Mouse (Mus musculus): ENCODE results near the gene Gpatch2.
A peak's percentile ranks its signal among the peaks of the same experiment; 100 is the strongest.

Gene Gpatch2

GRCm38 (mm10) chr1:187215181-187216116, at the start of gene Gpatch2, which contains the start of gene Spata17:
Gene Gpatch2, plus strand, starts transcription at chr1:187215508.
Gene Spata17, minus strand, starts transcription at chr1:187215465.
- peak; percentile 94 for DNase-seq (ENCODE audit: low read depth, low spot score)

GRCm38 (mm10) chr1:187169646-187170045, 45.7 kb upstream of the Gpatch2 start:
- DNase-seq (ENCODE audit: low read depth, low spot score) = no peak

GRCm38 (mm10) chr1:187170361-187170760, 44.9 kb upstream of the Gpatch2 start:
- no peak for DNase-seq (ENCODE audit: low read depth, low spot score)

- DNase-seq (ENCODE audit: low read depth, low spot score) = no peak
Measured at GRCm38 (mm10) chr1:187175991-187176390, 39.3 kb upstream of the Gpatch2 start.

GRCm38 (mm10) chr1:187178546-187178945, 36.8 kb upstream of the Gpatch2 start:
- no peak for DNase-seq (ENCODE audit: low read depth, low spot score)

GRCm38 (mm10) chr1:187205506-187205905, 9.8 kb upstream of the Gpatch2 start:
- DNase-seq (ENCODE audit: low read depth, low spot score) = no peak

- no peak for DNase-seq (ENCODE audit: low read depth, low spot score)
Measured at GRCm38 (mm10) chr1:187209496-187209895, 5.8 kb upstream of the Gpatch2 start.

GRCm38 (mm10) chr1:187210736-187211135, 4.6 kb upstream of the Gpatch2 start:
- DNase-seq (ENCODE audit: low read depth, low spot score) = no peak

- DNase-seq (ENCODE audit: low read depth, low spot score) = no peak
Measured at GRCm38 (mm10) chr1:187216620-187217410, 1.5 kb downstream of the Gpatch2 start.

- DNase-seq (ENCODE audit: low read depth, low spot score) = no peak
Measured at GRCm38 (mm10) chr1:187220756-187221155, 5.4 kb downstream of the Gpatch2 start.

- DNase-seq (ENCODE audit: low read depth, low spot score) = peak; percentile 41
Measured at GRCm38 (mm10) chr1:187226328-187227025, 11.2 kb downstream of the Gpatch2 start.

- DNase-seq (ENCODE audit: low read depth, low spot score) = no peak
Measured at GRCm38 (mm10) chr1:187228414-187229146, 13.3 kb downstream of the Gpatch2 start.

- DNase-seq (ENCODE audit: low read depth, low spot score) = no peak
Measured at GRCm38 (mm10) chr1:187230255-187230654, 14.9 kb downstream of the Gpatch2 start.

GRCm38 (mm10) chr1:187232196-187232955, 17.1 kb downstream of the Gpatch2 start:
- DNase-seq (ENCODE audit: low read depth, low spot score) = no peak

GRCm38 (mm10) chr1:187232996-187233615, 17.8 kb downstream of the Gpatch2 start:
- no peak for DNase-seq (ENCODE audit: low read depth, low spot score)

GRCm38 (mm10) chr1:187235161-187235560, 19.9 kb downstream of the Gpatch2 start:
- DNase-seq (ENCODE audit: low read depth, low spot score) = no peak

GRCm38 (mm10) chr1:187236296-187236695, 21.0 kb downstream of the Gpatch2 start:
- DNase-seq (ENCODE audit: low read depth, low spot score) = no peak

- no peak for DNase-seq (ENCODE audit: low read depth, low spot score)
Measured at GRCm38 (mm10) chr1:187238061-187238460, 22.8 kb downstream of the Gpatch2 start.

GRCm38 (mm10) chr1:187240304-187240703, 25.0 kb downstream of the Gpatch2 start:
- no peak for DNase-seq (ENCODE audit: low read depth, low spot score)

GRCm38 (mm10) chr1:187241329-187241728, 26.0 kb downstream of the Gpatch2 start:
- no peak for DNase-seq (ENCODE audit: low read depth, low spot score)

All from 3T3-L1 (cell line).